Mouse (Mus musculus) midbrain, embryonic 14.5 days (tissue): Measurements from ENCODE around the gene Stk36. TPM values are rescaled to one million over a fixed set of nuclear protein-coding genes. Genes with fewer than 3 reads are reported as not detected.
A peak's percentile ranks its signal among the peaks of the same experiment; 100 is the strongest.

Experiments
- ATAC-seq: fragments of 200-750 bp; cut with Nextera tagmentation; 2 replicates; pipeline ENCODE4 v1.8.0; 2017; ENCODE audit warnings: moderate number of reproducible peaks, moderate library complexity; ENCODE audit not compliant: low FRiP score, low TSS enrichment
- DNase-seq: peaks from one replicate; pipeline ENCODE4 v3.0.0-alpha.2; 2015
- H3K27ac ChIP-seq: fragments of 300-500 bp; sonication (generic); replicated peaks from 2 replicates; pipeline ENCODE4 v1.5.1; 2014; ENCODE audit warnings: mild to moderate bottlenecking, low read depth, low read length, moderate library complexity
- H3K27me3 ChIP-seq: fragments of 300-500 bp; sonication (generic); 2 replicates; pipeline ENCODE4 v1.6.1; 2014; ENCODE audit warnings: low read length, control low read depth, mixed read lengths; ENCODE audit not compliant: control insufficient read depth, insufficient read depth
- H3K36me3 ChIP-seq: fragments of 300-500 bp; sonication (generic); 2 replicates; pipeline ENCODE4 v1.6.1; 2014; ENCODE audit warnings: low read length, control low read depth; ENCODE audit not compliant: control insufficient read depth, insufficient read depth
- H3K4me1 ChIP-seq: fragments of 300-500 bp; sonication (generic); 2 replicates; pipeline ENCODE4 v1.6.1; 2014; ENCODE audit warnings: mild to moderate bottlenecking, antibody characterized with exemption, low read length, control low read depth; ENCODE audit not compliant: control insufficient read depth, insufficient read depth
- H3K4me2 ChIP-seq: fragments of 300-500 bp; sonication (generic); 2 replicates; pipeline ENCODE4 v1.6.1; 2014; ENCODE audit warnings: mild to moderate bottlenecking, low read length, moderate library complexity
- H3K4me3 ChIP-seq: fragments of 300-500 bp; sonication (generic); replicated peaks from 2 replicates; pipeline ENCODE4 v1.5.1; 2014; ENCODE audit warnings: low read depth, low read length
- H3K9ac ChIP-seq: fragments of 300-500 bp; sonication (generic); replicated peaks from 2 replicates; pipeline ENCODE4 v1.6.1; 2014; ENCODE audit warnings: mild to moderate bottlenecking, low read length, moderate library complexity
- H3K9me3 ChIP-seq: fragments of 300-500 bp; sonication (generic); 2 replicates; pipeline ENCODE4 v1.6.1; 2016; ENCODE audit warnings: low read length, control low read depth, mixed read lengths; ENCODE audit not compliant: control insufficient read depth
- WGBS: fragments of 180-500 bp; shearing (Covaris S2); extraction: QIAGEN DNeasy Blood & Tissue Kit; methylation state at CpG from one replicate; pipeline ENCODE4 v1.1.7; 2014; 5-methylcytosine and 5-hydroxymethylcytosine counted together
- polyA plus RNA-seq: library from polyadenylated mRNA; unstranded; fragments of >200 nt; fragmentation: Nextera tagmentation; extraction: Ambion mirVana; gene quantifications from 2 replicates; pipeline ENCODE4 v1.2.1, GENCODE M21; 2014

The Stk36 gene
- polyA plus RNA-seq, 1 experiment from 2014 or later: 19.7 TPM

DNA sequence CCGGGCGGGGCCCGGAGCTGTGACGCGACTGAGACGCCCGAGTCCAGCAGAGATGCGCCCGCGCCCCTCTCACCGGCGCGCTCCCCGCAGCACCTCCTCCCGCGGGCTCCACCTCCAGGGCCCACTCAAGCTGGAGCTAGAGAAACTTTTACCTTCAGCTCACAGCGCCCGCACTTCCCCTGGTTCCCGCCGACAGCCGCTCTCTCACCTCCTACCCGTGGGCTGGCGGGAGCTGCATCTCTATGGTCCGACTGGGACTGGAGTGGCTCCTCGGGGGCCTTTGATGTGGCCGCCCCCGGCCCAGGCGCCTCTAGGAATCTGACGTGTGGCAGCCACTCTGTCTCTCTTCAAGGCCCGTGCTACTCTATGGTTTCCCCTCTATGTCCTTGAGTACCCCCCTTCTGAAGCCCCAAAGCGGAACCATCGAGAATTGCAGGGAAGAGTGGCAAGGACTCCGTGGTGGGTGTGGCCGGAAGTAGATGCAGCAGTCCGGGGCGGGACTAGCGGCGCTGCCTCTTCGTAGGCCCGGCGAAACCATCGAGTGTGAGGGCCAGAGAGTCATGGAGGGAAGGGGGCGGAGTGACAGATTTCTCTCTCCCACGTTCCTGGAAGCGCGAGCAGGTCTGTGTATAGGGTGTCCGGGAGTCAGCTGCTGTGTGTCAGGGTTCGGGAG is 13.3 kb upstream of the Stk36 start, which contains the start of the genes Zfp142 and Bcs1l:
Gene Zfp142, minus strand, starts transcription at position 474 of the 673 bp plus-strand sequence.
Gene Bcs1l, plus strand, starts transcription at position 517 of the 673 bp plus-strand sequence.
- Histone ChIP-seq H3K27me3 (no peaks in the 10 kb centered on the region), H3K4me3 (peak within 1 kb of the TSS; percentile 65), H3K4me2 (peak within 1 kb of the TSS; percentile 80), H3K4me1 (peaks cover 12% of the 10 kb centered on the region; the same call in 1 of the 2 replicates), H3K9ac (peak within 1 kb of the TSS; percentile 75), H3K36me3 (peaks cover 40% of the 10 kb centered on the region), H3K9me3 (no peaks in the 10 kb centered on the region), H3K27ac (peak within 1 kb of the TSS; percentile 85)
- ATAC-seq: peak; percentile 98
- under 1% methylated on average over 47 of the region's 48 CpGs for WGBS
- DNase-seq: peak; percentile 99

DNA sequence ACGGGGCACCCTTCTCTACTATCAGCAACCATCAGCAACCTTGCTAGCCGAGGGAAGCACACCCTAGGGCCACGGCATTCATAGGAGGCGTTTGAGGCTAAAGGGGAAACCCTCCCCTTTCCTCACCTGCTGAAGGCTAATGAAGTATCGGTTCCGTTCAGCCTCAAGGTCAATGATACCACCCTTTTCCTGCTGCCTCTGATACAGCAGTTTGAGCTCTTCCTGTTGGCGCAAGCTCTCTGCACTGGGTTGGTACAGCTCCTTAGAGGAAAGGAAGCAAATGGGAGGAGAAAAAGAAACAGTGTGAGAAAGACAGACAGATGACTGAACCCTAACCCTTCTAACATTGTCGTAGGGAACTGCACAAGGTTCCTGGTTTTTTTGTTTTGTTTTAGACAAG is 6.8 kb upstream of the Stk36 start:
- DNase-seq (no peak), ATAC-seq (no peak)
- WGBS: 93% methylated on average over 8 of the region's 8 CpGs
- H3K36me3 ChIP-seq: peaks cover 82% of the 10 kb centered on the region
- no peaks in the 10 kb centered on the region for H3K9me3 ChIP-seq
- H3K4me1 ChIP-seq: no peaks in the 10 kb centered on the region
- no peak overlapping the region for H3K4me2 ChIP-seq
- no peak overlapping the region for H3K9ac ChIP-seq
- H3K27ac ChIP-seq: no peak overlapping the region
- no peak overlapping the region for H3K4me3 ChIP-seq
- no peaks in the 10 kb centered on the region for H3K27me3 ChIP-seq

DNA sequence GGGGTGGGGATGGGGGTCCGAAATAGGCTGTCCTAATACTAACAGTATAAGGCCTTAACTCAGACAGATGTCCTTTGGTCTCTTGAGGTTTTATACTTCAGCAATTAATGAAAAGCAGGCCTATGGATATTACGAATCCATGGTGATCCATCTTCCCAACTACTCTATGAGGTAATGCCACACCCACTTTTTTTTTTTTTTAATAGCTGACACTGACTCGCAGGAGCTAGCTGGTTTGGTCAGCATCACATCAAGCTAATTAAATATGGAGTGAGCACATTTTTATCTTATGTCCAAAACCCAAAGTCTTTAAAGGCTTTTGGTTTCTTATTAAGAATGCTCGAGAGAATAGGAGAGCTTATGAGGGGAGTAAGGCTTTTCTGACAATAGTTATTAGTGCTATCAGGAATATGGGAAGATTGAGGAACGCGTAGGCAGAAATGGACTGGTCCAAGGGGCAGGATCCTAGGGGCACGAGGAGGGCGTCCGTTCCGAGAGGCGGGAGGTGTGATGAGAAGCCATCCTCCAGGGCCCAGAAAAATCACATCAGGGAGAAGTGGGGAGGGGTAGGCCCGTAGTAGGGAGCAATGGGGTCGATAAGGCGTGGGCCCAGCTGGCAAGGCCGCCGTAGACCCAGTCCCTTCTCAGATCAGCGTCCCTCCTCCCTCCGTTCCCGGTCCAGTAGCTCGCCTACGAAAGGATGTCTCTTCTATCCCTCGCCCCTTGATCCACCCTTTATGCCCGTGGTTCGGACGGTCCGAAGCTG is 561 bp upstream of the Stk36 start:
- H3K27ac ChIP-seq: peak overlapping the region; percentile 46; the same call in 1 of the 2 replicates
- DNase-seq (no peak), ATAC-seq (peak; percentile 62)
- peak overlapping the region; percentile 74 for H3K9ac ChIP-seq
- peaks cover 14% of the 10 kb centered on the region for H3K4me1 ChIP-seq
- WGBS: 8% methylated on average over 26 of the region's 26 CpGs
- H3K36me3 ChIP-seq: peaks cover 42% of the 10 kb centered on the region
- H3K4me2 ChIP-seq: peak overlapping the region; percentile 88
- H3K27me3 ChIP-seq: no peaks in the 10 kb centered on the region
- peak overlapping the region; percentile 82 for H3K4me3 ChIP-seq
- no peaks in the 10 kb centered on the region for H3K9me3 ChIP-seq

DNA sequence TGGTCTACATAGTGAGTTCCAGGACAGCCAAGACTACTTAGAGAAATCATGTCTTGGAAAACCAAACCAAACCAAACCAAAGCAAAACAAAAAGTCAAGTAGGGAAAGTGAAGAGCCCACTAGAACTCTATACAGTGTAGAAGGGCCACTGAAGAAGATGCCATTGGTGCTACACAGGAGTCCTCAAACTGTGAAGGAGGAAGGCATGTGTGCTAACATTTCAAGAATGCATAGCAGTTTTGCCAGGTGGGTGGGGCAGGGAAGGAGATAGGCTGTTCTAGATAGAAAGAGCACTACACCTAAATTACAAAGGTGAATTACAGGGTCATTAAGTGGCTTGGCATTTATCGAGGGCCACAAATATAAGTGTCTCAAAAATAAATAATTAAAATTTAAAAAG is 22.9 kb downstream of the Stk36 start:
- Histone ChIP-seq H3K4me2 (no peak overlapping the region), H3K9ac (no peak overlapping the region), H3K4me3 (no peak overlapping the region), H3K27me3 (no peaks in the 10 kb centered on the region), H3K9me3 (no peaks in the 10 kb centered on the region), H3K4me1 (no peaks in the 10 kb centered on the region), H3K36me3 (peaks cover 74% of the 10 kb centered on the region), H3K27ac (no peak overlapping the region)
- WGBS: 100% methylated on average over 1 of the region's 1 CpGs
- DNase-seq: no peak
- ATAC-seq: no peak

DNA sequence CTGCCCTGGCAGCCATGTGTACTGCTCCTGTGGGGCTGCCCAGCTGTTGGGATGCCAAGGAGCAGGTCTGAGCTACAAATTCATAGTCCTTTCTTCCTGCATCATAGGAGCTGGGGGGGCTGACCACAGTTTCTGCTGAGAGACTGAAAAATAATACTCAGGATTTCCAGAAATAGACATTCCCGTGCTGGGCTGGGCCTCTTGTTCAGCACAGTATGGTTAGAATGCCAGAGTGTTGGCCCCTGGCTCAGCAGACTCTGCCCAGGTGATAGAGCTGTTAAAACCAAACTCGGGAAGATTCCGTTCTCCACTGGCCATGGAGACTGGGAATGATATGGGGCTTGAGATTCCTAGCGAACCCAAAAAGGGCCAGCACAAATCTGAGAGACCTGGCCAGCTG is 24.8 kb downstream of the Stk36 start:
- H3K27ac ChIP-seq: no peak overlapping the region
- H3K36me3 ChIP-seq: peaks cover 68% of the 10 kb centered on the region
- 94% methylated on average over 4 of the region's 4 CpGs for WGBS
- H3K9me3 ChIP-seq: no peaks in the 10 kb centered on the region
- H3K27me3 ChIP-seq: no peaks in the 10 kb centered on the region
- H3K4me2 ChIP-seq: no peak overlapping the region
- ATAC-seq (no peak), DNase-seq (no peak)
- H3K4me1 ChIP-seq: no peaks in the 10 kb centered on the region
- no peak overlapping the region for H3K4me3 ChIP-seq
- H3K9ac ChIP-seq: no peak overlapping the region

GRCm38 (mm10) chr1:74628001-74628400 is 26.8 kb downstream of the Stk36 start:
- Histone ChIP-seq H3K4me3 (no peak overlapping the region), H3K4me2 (no peak overlapping the region), H3K36me3 (peaks cover 54% of the 10 kb centered on the region), H3K27ac (no peak overlapping the region), H3K27me3 (no peaks in the 10 kb centered on the region), H3K9ac (no peak overlapping the region), H3K4me1 (no peaks in the 10 kb centered on the region), H3K9me3 (no peaks in the 10 kb centered on the region)
- 36% methylated on average over 7 of the region's 7 CpGs for WGBS
- no peak for ATAC-seq
- no peak for DNase-seq

DNA sequence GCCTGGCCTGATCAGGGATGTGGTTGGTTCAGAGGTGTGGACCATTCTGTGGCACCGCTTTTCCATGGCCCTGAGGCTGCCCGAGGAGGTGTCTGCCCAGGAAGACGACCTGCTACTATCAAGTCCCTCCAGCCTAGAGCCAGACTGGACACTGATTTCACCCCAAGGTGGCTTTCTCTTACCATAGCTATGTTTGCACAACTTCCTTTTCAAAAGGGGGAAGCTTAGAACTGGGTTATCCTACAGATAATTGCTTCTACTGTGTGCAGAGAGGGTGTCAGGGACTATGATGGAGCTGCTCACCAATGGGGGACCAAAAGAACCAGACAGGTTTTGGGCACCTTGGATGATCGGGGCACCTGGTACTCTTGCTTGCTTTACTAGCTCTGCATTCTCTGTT is 31.5 kb downstream of the Stk36 start:
- H3K4me2 ChIP-seq: no peak overlapping the region
- H3K4me1 ChIP-seq: no peaks in the 10 kb centered on the region
- no peak overlapping the region for H3K27ac ChIP-seq
- DNase-seq: no peak
- no peaks in the 10 kb centered on the region for H3K27me3 ChIP-seq
- no peak overlapping the region for H3K9ac ChIP-seq
- peaks cover 44% of the 10 kb centered on the region for H3K36me3 ChIP-seq
- H3K9me3 ChIP-seq: no peaks in the 10 kb centered on the region
- no peak overlapping the region for H3K4me3 ChIP-seq
- ATAC-seq: no peak
- 84% methylated on average over 4 of the region's 4 CpGs for WGBS

- no peaks in the 10 kb centered on the region for H3K27me3 ChIP-seq
- 80% methylated on average over 2 of the region's 2 CpGs for WGBS
- no peak overlapping the region for H3K9ac ChIP-seq
- H3K9me3 ChIP-seq: no peaks in the 10 kb centered on the region
- no peak overlapping the region for H3K27ac ChIP-seq
- no peaks in the 10 kb centered on the region for H3K4me1 ChIP-seq
- no peaks in the 10 kb centered on the region for H3K36me3 ChIP-seq
- H3K4me3 ChIP-seq: no peak overlapping the region
- no peak for DNase-seq
- no peak overlapping the region for H3K4me2 ChIP-seq
- ATAC-seq: no peak
Measured at GRCm38 (mm10) chr1:74643524-74643923, 42.3 kb downstream of the Stk36 start.

- peak; percentile 75 for DNase-seq
- H3K27ac ChIP-seq: no peak overlapping the region
- H3K4me3 ChIP-seq: no peak overlapping the region
- H3K9ac ChIP-seq: no peak overlapping the region
- H3K36me3 ChIP-seq: no peaks in the 10 kb centered on the region
- no peak overlapping the region for H3K4me2 ChIP-seq
- H3K27me3 ChIP-seq: no peaks in the 10 kb centered on the region
- no peak for ATAC-seq
- H3K9me3 ChIP-seq: no peaks in the 10 kb centered on the region
- H3K4me1 ChIP-seq: no peaks in the 10 kb centered on the region
Measured at GRCm38 (mm10) chr1:74643926-74644325, 42.7 kb downstream of the Stk36 start.
